Mouse (Mus musculus) adrenal gland, postnatal 36 days (tissue): ENCODE measurements around the gene Pdzd2. TPM values are rescaled to one million over a fixed set of nuclear protein-coding genes. Genes with fewer than 3 reads are reported as not detected.
A peak's percentile ranks its signal among the peaks of the same experiment; 100 is the strongest.
"Not testable (repeated sequence)": the region's sequence is repeated elsewhere in the genome, so short reads cannot be mapped to it uniquely, and the experiment has no call there.

Experiments used
- DNase-seq, 2 experiments: peaks; one replicate each; pipeline ENCODE4 v3.0.0; 2021; ENCODE audit warnings: mixed read lengths in 1 of 2
- total RNA-seq, 2 experiments: library from RNA; stranded (reverse); gene quantifications; 2 replicates each; pipeline ENCODE4 v1.2.3; 2021

Gene Pdzd2
- total RNA-seq, 2 experiments from 2014 or later, result 11.1 to 15.9 TPM

DNA sequence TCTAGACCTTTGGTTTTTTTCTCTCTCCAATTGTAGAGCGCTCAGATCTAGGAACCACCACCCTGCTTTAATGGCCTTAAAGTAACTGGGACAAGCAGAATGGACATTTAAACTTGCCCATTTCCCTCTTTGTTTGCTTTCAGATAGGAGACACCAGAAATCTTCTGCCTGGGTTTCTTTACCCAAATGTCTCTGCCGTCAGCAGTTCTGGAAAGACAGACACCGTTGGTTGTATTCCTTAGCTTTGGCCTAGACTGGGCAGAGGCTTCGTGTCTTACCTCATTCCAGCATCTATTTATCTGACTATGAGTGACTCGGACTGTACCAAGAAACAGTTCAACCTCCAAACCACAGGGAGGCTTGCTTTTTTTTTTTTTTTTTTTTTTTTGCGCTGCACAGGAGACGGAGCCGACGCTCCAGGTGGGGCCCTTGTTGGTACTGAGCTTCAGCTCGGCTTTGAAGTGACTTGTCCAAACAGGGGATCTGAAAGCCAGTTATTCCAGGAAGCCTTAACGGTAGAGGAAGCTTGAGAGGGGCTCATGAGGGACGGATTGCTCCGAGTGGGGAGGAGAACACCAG is 363.1 kb downstream of the Pdzd2 start:
- no peak for DNase-seq

DNA sequence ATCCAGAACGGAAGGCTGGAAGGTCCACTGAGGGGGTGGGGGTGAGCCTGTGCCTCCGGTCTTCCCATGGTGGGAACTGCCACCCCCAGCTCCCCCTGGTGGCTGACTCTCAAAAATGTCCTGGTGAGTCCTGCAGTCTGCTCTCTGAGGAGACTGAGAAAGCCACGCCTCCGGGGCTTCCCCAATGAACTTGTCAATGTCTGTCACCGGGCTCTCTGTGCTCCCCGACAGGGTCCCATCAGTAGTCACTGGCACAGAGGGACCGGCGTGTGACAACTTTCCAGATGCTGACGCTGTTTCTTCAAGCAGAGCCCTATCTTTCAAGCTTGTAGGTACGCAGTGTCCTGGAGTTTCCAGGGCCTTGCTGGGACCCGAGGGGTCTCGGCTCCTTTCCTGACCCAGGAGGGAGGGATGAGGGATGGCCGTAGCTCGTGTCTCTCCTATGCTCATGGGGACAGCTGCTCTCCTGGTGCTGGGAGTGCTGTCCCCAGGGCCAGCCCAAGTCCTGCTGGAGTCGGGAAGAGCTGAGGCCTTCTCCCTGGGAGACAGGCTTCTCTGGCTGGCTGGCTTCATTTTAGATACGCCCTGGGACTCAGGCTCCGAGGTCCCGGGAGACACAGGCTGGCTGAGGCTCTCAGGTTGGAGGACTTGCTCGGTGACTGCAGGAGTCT is 363.9 kb downstream of the Pdzd2 start:
- peak; percentile 86 to 92 for DNase-seq

DNA sequence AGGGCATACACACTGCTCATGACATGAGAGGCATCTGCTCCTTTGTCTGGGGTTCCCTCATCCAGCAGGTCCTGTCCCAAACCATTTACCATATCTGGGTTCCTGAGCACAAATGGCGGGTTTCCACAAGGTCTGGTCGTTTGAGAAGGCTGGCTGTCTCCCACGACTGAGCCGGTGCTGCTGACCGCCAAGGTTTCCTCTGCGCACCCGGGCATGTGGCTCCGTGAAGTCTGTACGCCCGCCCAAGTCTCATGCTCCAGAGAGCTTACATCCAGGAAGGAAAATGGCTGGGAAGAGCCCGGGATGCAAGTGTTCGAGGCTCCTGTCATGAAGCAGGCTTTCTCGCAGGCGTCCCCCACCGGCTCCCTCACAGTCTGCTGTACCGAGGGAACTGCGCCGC is 364.8 kb downstream of the Pdzd2 start:
- DNase-seq, result no peak

DNA sequence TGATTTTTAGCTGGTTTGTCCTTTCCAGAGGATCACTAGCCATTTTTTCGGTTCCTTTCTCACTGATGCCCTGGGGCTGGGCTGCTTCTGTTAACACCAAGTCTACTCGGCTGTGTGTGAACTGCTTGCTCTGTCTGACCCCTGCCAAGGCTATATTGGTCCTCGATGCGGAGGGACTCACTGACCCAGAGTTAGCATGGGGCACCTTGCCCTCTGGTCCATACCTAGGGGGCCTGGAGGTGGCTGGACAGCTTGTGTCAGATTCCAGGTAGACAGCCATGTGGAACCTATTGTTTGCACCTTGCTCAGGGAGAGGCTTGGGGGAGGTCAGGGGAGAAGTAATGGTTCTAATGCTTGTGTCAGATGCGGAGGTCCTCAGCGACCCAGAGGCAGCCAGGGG is 365.8 kb downstream of the Pdzd2 start:
- DNase-seq, result no peak

DNA sequence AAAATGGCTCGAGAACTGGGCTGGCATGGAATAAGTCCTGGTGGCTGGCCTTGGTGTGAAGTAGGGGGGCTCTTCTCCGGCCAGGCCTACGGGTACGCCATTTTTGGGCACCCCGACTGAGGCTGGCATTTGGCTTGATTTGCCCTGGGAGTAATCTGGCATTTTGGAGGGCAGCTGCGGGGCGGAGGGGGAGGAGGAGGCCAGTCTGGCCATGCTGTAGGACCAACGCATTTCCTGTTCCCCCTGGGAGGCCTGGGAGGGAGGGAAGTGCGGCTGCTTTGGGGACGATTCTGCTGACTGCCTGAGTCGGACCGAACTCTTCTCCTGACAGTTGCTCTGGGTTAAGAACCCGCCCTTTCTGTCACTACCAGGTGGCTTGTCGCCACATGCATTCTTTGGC is 366.2 kb downstream of the Pdzd2 start:
- no peak for DNase-seq

DNA sequence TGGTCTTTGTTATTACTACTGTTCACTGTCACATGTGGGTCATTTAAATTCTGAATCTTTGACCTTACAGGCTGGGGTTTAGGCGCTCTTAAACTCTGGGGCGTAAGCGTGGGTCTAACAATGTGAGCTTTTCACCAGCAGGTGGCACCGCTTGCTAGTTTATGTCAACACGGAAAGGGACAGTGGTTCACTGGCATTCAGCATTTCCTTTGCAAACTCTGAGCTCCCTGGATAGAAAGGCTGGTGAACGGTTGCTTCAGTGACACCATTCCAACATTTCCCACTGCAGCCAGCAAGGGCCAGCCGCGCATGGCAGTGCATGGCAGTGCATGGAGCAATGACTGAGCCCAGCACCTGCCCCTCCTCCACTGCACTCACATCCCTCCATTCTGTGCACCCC is 368.5 kb downstream of the Pdzd2 start:
- DNase-seq, result peak; percentile 72 to 79

DNA sequence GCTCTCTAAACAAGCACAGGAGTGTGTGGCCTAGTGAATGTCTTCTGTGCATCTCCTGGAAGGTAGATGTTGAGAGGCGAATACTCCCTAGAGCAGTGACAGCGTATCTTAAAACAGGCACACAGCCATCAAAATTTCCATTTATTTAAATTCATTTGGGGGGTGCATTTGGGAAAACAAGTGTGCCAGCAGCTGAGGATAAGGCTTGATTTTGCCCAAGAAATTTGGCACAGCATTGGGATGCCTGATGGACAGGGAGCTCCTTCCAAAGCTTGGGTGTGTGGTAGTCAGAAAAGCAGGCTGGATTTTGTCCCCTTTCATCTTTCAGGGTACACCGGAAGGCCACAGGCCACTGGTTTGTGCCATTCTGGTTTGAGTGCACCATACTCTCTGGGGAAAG is 369.6 kb downstream of the Pdzd2 start:
- DNase-seq, result no peak

DNA sequence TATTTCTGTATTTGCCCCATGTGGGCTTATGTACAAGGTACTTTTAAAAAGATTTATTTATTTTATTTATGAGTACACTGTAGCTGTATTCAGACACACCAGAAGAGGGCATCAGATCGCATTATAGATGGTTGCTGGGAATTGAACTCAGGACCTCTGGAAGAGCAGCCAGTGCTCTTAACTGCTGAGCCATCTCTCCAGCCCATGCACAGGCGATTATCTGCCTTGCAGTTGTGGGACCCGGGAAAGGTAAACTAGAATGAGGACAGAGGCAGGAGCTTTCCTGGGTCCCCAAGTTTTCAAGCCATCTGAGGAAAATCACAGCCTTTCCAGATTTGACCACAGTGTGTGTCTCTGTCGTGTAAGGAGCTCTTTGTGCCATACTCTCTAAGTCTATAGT is 370.9 kb downstream of the Pdzd2 start:
- DNase-seq, result no peak

DNA sequence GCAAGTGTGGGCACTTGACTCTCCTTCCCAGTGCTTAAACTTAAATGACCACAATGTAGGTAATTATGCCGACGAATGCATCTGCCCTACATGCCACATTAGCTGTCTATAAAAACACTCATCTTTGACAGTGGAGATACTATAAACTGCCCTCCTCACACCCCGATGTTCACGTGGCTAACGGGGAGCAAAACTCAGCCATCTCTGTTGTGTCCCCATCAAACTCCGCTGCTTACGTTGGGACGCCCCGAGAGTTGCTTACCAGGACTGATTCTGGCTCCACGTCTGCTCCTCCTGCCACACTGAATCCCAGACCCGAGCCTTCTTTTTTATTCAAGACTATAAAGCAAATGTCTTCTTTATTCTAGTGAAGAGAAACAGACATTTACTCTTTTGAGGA is 371.4 kb downstream of the Pdzd2 start:
- no peak for DNase-seq

DNA sequence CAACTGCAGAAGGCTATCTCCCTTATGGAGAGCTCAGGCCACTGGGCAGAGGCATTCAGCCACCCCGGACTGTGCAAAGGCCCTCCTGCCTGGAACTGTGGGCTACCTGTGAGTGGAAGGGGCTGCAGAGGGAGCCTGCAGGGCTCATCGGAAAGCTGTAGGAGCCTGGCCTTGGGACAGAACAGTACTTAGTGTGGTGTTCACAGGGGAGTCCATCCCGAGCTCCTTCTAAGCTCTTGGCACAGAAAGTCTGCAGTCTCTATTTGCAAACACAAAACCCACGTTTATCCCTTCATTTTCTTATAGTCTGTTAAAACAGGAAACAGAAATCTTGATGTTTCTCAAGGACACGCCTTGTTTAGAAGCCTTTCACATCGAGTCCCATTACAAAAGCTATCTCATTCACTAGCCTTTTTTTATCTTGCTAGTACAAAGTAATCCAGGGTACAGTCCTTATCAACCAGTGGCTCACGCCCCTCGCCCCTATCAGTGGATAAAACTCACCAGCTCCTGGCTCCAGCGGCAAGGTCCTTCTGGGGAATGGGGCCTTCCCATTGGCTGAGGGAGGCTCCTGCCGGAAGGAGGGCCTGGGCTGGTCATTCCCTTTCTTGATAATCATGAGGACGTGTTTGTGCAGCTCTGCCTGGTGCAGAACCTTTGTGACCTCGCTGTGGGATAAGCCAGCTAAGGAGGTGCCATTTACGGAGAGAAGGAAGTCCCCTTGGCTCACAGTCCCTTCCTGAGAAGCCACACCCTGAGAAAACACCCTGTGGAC is 372.2 kb downstream of the Pdzd2 start:
- DNase-seq, result peak; percentile 24 to 50

DNA sequence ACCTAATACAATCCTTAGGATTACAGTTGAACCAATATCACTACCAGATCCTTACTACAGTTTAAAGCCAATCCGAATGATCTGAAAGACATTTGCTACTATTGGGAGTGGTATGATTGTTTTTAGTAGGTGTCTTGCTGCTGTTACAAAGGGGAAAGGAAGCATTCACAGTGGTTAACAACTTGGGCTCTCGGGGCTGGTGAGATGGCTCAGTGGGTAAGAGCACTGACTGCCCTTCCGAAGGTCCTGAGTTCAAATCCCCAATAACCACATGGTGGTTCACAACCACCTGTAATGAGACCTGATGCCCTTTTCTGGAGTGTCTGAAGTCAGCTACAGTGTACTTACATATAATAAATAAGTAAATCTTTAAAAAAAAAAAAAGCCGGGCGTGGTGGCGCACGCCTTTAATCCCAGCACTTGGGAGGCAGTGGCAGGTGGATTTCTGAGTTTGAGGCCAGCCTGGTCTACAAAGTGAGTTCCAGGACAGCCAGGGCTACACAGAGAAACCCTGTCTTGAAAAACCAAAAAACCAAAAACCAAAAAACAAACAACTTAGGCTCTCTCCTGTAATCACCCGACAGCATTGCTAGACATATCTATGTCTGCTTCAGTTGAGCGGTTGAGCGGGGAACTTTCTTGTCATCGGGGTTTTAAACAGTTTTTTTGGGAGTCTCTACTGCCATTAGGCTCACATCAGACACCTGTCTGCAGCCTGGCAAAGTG is 373.0 kb downstream of the Pdzd2 start:
- not testable (repeated sequence) for DNase-seq

DNA sequence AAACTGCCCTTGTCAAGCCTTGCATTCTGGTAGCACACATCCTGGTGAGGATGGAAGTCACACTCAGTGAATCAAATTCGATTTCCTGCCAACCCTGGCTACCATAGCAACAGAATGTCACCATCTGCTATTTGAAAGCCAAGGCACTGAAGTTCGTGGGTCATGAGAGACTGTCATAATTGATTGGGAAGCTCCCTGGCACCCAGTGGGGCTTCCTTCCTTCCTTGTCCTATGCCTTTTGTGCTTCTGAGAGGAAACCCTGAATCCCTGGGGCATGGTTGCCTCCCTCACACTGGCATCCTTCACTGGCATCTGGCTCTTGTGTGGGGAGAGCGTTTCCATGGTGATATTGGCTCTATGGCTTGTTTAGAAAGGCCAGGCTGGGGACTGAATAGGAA is 373.7 kb downstream of the Pdzd2 start:
- DNase-seq, result no peak

DNA sequence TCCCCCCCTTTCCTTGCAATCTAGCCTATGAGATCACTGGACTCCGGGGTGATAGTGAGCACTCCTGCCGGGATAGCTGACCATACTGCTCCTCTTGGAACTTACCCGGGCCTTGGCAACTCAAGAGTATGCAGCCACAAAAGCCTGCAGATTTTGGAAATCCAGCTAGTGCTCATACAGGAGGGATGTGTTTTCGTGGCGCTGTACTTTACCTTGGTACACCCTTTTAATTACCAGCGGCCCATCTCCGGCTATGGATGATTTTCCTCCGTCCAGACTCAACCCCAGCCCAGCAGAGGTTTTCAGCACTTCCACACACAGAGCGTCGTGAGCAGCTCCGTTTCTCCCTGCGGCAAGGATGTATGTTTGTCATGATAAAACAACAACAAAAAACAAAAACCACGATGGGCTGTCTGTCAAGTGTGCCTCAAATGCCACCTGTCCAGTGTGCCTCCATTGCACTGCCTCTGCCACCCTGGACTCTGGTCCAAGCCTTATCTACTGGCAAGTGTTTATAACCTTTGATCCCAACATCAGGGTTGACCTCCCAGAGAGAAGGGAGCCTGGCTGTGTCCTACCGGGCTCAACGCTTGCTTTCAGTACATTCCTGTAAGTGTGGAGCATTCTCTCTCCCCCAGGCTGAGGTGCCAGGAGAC is 374.2 kb downstream of the Pdzd2 start:
- DNase-seq, result no peak

DNA sequence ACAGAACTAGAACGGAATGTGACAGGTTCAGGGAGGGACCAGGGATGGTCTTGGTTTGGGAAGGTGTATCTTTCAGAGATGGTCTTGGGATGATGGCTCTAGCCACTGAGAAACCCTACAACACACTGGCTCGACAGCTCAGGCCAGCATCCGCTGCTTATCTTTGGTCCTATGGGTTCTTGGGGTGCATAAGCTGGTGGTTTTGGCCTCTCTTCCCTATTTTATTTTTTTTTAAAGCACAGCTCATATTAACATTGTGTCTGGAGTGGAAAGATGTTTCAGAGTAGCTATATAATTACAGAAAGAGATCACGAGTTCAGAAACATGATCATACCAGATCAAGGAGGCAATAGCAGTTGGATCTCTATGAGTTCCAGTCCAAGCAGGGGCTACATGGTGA is 375.6 kb downstream of the Pdzd2 start:
- DNase-seq, result no peak

DNA sequence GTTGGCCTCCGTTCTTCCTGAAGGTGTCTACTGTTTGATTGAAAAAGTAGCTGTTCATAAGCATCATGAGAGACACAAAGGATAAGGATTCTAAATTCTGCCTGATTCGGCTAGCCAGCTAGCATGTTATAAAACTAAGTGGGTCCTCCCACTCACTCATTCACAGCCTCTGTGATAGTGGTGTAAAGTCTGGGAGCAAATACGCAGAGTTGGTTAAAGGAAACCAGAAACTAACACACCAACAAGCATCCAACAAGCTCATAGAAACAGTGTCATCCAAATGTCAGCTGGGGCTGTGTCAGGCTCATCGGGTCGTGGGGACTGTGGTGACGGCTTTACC is 377.1 kb downstream of the Pdzd2 start:
- DNase-seq, result no peak

DNA sequence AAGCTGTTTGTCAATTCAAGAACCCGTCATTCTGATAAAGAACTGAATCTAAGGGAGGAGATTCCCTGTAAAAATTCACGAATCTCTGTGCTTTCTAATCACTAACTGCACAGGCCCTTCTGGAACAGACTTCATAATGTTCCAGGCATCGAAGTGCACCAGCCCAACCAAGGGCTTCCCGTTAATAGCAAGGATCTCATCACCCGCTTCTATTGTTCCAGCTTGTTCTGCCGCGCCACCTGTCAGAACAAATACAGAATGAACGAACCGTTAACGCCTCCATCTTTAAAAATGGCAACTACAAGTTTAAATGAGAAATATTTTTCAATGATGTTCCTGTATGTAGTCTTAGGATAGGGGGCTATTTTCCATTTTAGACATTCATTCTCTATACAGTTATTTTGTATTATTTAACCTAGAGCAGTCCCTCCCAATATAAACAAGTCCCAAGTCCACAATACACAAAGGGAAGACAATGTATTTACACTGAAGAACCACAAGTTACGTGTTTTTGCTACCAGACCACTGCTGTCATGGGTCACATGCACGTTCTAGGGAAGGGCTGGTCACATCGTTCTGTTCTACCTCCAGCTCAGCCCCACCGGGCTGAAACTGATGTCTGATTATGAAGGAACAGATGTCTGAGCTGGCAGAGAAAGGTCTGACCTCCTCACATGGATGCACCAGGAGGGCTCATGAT is 377.6 kb downstream of the Pdzd2 start:
- no peak for DNase-seq

DNA sequence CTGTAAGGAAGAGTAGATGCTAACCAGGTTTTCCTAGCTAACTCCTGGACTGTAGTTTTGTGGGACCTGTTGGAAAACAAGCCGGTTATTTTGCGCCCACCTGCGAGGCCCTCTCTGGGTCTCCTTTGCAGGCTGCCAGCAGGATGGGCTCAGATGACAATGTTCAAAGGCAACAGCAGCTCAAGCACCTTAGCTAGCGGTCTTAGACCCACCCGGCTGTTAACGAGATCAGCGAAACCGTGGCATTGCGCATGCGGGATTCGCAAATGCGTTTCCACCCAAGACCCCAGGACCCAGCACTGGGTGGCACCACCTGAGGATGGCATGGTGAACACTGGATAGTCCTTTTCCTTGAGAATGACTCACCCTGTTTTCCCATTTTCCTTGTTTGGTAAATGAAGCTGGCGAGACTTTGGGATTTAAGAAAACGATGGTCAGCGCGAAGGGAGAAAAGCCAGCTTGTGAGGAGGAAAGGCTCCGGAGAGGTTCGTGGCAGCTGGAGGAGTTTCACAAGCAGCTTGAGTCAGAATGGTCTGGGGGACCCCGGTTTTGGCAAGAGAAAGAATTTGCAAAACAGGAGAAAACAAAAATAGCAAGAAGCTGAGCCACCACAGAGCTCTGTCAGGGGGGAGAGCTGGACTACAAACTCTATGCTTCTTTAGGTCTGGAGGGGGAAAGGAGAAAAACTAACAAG is 379.1 kb downstream of the Pdzd2 start:
- DNase-seq, result no peak

DNA sequence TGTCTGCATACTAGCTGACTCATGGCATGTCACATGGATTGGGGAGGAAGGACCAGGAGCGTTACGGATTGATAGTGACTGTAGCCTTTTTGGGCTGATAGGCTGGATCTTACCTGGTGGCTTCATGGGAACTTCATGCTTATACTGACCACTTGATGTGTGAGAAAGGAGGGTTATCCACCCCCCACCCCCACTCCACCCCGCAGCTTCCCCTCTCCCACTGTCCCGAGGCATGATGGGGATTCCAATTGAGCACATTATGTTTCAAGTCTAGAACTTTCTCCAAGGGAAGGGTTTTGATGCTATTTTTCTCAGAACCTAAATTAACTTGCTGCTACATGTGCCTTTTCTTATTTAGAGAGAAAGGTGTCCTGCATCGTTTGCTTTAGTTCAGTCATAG is 381.3 kb downstream of the Pdzd2 start:
- no peak for DNase-seq

DNA sequence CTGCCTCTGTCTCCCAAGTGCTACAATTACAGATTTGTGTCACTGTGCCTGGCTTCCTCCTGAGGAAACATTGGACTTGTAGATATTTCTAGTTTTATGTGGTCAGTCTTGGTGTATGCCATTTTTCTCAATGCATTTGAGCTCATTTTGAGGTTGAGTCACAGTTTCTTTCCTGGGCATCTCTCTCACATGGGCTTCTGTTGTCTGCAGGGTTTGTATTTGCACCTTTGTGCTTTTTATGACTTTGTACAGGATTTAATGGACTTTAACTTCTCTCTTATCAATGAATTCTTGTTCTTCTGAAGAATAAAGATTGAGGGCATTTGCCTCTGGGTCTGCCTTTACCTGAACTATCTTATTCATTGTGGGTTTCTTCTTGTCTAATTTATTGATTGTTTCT is 382.3 kb downstream of the Pdzd2 start:
- no peak for DNase-seq

DNA sequence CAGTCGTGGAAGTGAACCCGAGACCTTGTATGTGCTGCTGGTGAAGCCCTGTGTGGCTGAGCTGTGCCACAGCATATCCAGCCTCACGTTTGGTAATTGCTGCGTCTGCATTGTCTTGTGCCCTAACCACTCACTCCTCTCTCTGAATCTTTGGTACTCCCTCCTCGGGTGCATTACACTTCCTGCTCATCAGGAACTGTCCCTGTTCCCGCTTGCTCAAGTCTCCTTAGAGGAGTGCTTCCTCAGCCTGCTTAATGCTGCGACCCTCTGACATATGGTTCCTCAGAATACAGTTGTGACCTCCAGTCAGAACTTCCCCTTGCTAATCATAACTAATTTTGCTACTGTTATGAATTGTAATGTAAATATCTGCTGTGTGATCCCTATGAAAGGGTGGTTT is 383.8 kb downstream of the Pdzd2 start:
- DNase-seq, result no peak

DNA sequence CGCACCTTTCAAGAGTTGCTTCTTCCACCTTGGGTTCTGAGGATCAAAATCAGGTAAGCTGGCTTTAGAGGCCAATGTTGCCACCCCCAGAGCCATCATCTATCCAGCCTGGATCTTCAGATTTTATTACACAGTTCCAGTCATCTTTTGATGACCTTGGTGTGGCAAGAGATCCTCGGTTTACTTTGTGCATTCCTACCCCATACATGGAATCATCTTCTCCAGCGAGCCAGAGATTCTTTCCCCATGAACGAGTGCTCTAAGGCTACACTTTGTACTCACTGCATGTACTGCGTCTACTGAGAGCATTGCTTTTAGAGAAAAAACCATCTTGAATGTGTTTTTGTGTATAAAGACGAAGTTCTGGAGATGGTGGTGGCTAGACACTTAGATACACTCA is 384.5 kb downstream of the Pdzd2 start:
- no peak for DNase-seq
